Mouse (Mus musculus) liver (tissue): ENCODE measurements around the gene Entpd2.

ENCODE experiments used
- DNase-seq: peaks from one replicate; pipeline ENCODE4 v3.0.0-alpha.2; 2020; ENCODE audit warnings: mixed read lengths

Entpd2 gene

GRCm38 (mm10) chr2:25430395-25431233 is 34.9 kb downstream of the Entpd2 start:
- DNase-seq, result peak; percentile 2

GRCm38 (mm10) chr2:25431308-25431855 is 35.7 kb downstream of the Entpd2 start:
- peak; percentile 3 for DNase-seq

GRCm38 (mm10) chr2:25432326-25433098 is 36.8 kb downstream of the Entpd2 start:
- peak; percentile 5 for DNase-seq

GRCm38 (mm10) chr2:25433101-25433500 is 37.4 kb downstream of the Entpd2 start:
- no peak for DNase-seq

GRCm38 (mm10) chr2:25434292-25434691 is 38.6 kb downstream of the Entpd2 start:
- peak; percentile 2 for DNase-seq

GRCm38 (mm10) chr2:25436286-25436820 is 40.7 kb downstream of the Entpd2 start:
- DNase-seq, result no peak

GRCm38 (mm10) chr2:25441067-25441466 is 45.4 kb downstream of the Entpd2 start:
- DNase-seq, result no peak

GRCm38 (mm10) chr2:25442682-25443081 is 47.0 kb downstream of the Entpd2 start:
- DNase-seq, result no peak
